Mouse (Mus musculus) gastrocnemius, postnatal 10 days (tissue): ENCODE measurements around the gene Wdr4. TPM values are rescaled to one million over a fixed set of nuclear protein-coding genes. Genes with fewer than 3 reads are reported as not detected.
A peak's percentile ranks its signal among the peaks of the same experiment; 100 is the strongest.
"Not testable (repeated sequence)": the region's sequence is repeated elsewhere in the genome, so short reads cannot be mapped to it uniquely, and the experiment has no call there.

ENCODE experiments used
- DNase-seq: peaks from one replicate; pipeline ENCODE4 v3.0.0; 2021; ENCODE audit warnings: mixed read lengths
- long read RNA-seq, 2 experiments: library from polyadenylated mRNA; stranded (forward); transcript quantifications; one replicate each; pipeline ENCODE4 v2.0.0; 2021
- total RNA-seq, 2 experiments: library from RNA; stranded (reverse); gene quantifications; 2 replicates each; pipeline ENCODE4 v1.2.3; 2021

Wdr4 gene
- 10 to 100 TPM in 1 of 2 experiments, 1 to 10 TPM in 1; 8.9 to 11.0 TPM for total RNA-seq
- long read RNA-seq, experiment 1, full-length matches to known transcripts = 18 of 23 reads
- long read RNA-seq, experiment 1, partial matches to known transcripts = 2 of 23 reads
- long read RNA-seq, experiment 1, other reads (novel, unspliced or antisense) = 3 of 23 reads
- long read RNA-seq, experiment 2, full-length matches to known transcripts = 7 of 16 reads
- long read RNA-seq, experiment 2, partial matches to known transcripts = 1 of 16 reads
- long read RNA-seq, experiment 2, other reads (novel, unspliced or antisense) = 8 of 16 reads

- peak; percentile 99 for DNase-seq
Observed at GRCm38 (mm10) chr17:31519946-31520838, at the start of gene Wdr4, which contains the start of gene Ndufv3. Wdr4 (minus strand) TSS chr17:31519980. Ndufv3 (plus strand) TSS chr17:31520115.

DNA sequence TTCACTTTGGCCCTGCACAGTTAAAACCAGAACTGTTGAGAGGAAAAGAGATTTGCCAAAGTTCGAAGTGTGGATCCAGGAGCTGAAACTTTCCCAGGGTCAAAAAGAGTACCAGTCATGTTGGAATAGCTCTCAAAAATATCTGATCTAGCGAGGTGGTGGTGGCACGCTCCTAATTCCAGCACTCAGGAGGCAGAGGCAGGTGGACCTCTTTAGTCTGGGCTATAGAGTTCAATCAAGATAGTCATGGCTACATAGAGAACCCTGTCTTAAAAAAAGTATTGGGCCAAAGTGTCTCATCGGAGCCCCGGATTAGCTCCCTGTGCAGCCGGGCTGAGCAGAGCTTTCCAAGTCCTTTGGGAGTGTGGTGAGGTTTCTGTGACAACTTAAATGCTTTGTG is 46.5 kb upstream of the Wdr4 start:
- no peak for DNase-seq

GRCm38 (mm10) chr17:31565141-31566056 is 45.6 kb upstream of the Wdr4 start:
- peak; percentile 70 for DNase-seq

DNA sequence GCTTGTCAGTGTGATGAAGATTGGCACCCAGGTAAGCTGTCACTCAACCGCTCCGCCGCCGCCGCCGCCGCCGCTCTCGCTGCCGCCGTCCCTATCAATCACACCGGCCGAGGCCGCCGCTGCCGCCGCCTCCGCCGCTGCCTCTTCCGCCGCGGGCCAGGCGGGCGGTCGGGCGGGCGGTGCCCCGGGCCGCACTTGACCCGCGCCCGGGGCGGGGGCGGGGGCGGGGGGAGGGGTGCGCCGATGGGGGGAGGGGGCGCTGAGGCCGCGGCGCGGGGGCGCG is 45.0 kb upstream of the Wdr4 start:
- DNase-seq = no peak

GRCm38 (mm10) chr17:31564015-31564857 is 44.5 kb upstream of the Wdr4 start, which contains the start of gene Pknox1:
Pknox1 (plus strand) TSS chr17:31564734.
- DNase-seq = peak; percentile 96

GRCm38 (mm10) chr17:31563632-31564014 is 43.8 kb upstream of the Wdr4 start:
- peak; percentile 43 for DNase-seq

DNA sequence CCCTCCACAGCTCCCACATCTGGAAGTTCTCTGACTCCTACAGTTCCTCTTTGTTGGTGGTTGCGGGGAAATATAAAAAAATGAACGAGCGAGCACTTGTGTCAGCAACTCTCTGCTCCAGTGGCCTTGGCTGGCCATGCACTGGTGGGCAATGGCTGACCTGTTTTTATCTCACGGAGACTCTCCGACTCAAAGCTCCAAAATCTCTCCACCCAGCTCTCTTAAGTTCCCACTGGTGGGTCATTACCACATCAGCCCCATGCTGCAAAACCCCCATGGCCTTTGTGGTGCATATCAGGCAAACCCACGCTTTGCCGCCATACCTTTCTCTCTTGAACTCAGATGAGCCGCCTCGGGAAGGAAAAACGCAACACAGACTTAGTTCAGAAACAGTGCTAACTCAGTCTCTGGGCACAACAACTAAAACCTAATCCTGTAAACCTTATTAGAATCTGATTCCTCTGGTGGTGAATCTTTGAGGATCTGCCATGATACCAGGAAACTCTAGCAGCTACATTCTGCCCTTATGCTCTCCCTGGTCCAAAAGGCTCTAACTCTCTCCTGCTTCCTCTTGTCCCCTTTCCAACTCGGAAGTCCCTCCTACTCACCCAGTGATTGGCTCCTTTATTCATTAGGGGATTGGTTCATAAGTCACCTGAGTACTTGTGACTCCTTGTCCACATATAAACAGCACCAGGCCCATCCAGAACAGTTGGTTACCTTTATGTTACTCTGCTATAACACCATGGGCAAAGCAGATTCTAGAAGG is 39.4 kb upstream of the Wdr4 start:
- DNase-seq = no peak

DNA sequence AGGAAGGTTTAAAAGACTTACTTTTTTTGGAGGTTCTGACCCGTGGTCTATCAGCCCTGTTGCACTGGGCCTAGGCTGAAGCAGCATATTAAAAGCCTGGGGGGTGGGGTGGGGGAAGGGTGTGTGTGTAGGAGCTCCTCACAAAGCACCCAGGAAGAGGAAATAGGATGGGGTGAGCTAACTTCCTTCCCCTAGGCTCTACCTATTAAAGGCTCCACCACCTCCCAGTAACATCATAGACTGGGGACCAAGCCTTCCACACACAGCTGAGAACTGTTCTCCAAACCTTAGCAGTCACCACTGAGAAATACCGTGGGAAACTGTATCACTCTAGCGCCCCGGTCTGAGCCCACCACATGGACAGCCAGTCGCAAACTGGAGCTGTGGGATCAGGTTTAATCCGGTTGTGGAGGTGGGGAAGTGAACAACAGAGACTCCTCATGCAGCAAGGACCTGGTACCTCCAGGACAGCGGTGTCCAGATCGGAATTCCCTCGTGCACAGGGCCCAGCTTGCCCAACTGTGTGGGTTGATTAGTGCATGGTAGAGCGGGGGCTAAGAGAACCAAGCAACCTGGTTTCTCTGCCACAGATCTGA is 38.3 kb upstream of the Wdr4 start:
- DNase-seq = no peak

DNA sequence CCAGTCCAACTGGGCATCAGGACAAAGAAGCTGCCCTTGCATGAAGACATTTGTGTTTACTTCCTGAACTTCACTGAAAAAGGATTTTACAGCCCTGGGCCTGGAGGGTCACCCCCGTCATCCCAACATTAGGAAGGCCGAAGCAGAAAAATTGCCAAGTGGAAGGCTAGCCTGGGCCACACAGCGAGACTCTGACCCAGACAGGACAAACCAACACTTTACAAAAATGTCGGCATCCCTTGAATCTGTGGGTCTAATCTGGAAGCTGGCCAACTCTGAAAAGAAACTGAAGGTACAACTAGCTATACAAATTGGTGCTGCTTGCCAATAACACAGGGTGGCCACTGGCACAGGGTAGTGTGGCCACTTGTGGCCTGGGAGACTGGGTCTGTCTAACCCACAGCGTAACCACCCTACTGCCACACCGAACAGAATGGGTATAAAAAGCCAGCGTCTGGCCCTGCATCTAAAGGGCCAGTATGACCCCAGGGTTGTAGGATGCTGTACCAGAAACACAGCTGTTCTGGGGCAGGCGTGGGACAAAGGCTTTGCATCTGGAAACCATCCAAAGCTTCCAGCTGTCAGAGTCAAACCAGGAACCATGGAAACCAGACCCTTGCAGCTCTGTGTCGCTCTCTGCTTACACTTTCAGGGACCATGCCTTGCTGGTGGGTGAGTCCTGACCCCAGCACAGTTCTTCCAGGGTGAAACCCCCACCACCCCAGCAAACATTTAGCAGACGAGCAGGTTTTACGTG is 37.5 kb upstream of the Wdr4 start:
- DNase-seq = peak; percentile 36

GRCm38 (mm10) chr17:31556253-31556652 is 36.5 kb upstream of the Wdr4 start:
- DNase-seq = no peak

GRCm38 (mm10) chr17:31552601-31553000 is 32.8 kb upstream of the Wdr4 start:
- not testable (repeated sequence) for DNase-seq

- no peak for DNase-seq
Observed at GRCm38 (mm10) chr17:31549389-31549788, 29.6 kb upstream of the Wdr4 start.

GRCm38 (mm10) chr17:31547974-31548373 is 28.2 kb upstream of the Wdr4 start:
- no peak for DNase-seq

DNA sequence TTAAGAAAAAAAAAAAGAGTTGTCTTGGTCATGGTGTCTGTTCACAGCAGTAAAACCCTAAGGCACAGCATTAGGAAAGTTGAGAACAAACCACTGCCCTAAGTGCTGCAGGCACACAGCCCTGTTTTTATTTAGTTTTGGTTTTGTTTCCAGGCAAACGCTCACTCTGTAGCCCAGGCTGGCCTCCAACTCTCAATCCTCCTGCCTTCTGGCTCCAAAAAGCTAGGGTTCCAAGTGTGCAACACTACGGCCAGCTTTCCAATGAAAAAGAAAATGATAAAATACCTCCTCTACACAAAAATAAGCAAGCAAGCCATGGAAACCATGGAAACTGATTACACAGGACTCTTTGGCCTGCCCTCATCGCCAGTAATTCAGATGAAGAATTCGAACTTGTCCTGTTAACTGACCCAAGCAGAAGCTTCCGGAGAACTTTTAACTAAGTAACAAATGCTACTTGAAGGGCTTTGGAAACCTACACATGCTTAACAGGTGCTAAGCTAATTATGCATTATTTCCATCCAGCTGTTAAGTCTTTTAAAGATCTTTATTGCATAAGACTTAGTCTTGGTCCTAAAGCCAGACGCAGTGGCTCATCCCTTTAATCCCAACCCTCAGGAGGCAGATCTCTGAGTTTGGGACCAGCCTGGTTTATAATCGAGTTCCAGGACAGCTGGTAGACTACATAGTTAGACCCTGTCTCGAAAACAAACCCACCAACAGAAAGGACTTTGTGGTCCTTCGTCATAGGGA is 26.8 kb upstream of the Wdr4 start:
- DNase-seq = no peak

GRCm38 (mm10) chr17:31543574-31543973 is 23.8 kb upstream of the Wdr4 start:
- no peak for DNase-seq

DNA sequence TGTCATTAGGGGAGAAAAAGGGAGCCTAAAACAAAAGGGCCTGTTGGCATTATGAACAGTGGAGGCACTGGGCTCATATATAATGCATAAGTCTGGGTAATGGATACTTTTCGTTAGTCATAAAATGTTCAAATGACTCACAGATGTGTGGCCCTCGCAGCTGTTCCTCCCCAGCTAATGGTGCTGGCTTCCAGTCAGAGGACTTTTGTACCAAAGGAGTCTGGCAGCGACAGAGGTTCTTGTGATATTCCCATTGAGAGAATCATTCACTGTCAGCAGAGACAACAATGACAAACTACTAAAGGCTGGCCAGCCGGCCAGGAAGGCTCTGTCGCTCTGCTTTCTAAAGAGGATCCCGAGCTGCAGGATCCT is 21.7 kb upstream of the Wdr4 start:
- DNase-seq = peak; percentile 23

DNA sequence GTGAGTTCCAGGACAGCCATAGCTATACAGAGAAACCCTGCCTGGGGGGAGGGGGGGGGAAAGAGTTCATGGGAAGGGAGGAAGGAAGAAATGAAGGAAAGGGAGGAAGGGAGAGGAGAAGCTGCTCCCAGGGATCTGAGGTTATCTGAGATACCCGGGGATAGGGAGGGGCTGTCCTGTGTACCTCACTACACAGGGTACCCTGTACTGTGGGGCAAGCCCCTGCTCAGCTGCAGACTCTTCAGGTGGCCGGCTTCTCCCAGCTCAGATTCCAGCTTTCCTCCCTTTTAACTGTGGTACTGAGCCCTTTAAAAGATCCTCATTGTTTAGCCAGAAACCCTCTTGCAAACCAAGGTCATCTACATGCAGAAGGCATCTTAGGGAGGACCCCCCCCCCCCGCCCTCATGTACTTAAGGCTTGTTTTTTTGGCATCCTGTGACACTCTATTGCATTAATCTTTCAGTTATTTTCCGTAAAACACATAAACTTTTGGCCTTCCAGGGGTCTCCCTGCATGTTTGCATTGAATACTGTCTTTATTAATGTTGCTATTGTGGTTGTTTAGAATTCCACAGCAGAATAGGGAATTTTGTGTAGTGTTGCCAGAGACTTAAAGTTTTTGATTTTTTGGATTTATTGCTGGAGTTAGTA is 21.2 kb upstream of the Wdr4 start:
- DNase-seq = no peak

DNA sequence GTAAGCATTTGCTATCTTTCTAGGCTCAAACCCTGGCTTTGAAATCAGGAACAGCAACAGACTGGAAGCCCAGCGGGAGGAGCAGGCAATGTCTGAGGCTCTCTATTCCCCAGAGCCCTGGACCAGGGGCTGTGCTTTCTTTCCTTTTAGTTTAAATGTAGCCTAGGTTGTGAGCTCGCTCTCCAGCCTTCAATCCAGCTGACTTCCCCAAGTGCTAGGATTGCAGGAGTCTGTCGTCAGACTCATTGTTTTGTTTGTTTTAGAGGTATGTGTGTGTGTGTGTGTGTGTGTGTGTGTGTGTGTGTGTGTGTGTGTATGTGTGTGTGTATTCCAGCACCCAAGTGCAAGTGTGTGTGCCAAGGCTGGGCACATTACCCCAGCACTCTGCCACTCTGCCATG is 20.3 kb upstream of the Wdr4 start:
- DNase-seq = no peak
